Mouse (Mus musculus) ES-E14 (cell line): Measurements from ENCODE around the gene Zfp185. TPM values are rescaled to one million over a fixed set of nuclear protein-coding genes. Genes with fewer than 3 reads are reported as not detected.

Experiments used
- DNase-seq: peaks from one replicate; pipeline ENCODE4 v3.0.0-alpha.2; 2013; ENCODE audit warnings: low read depth, low spot score
- H3K27ac ChIP-seq: 2 replicates; pipeline ENCODE4 v1.5.1; 2012; ENCODE audit warnings: low read depth, mild to moderate bottlenecking, low read length, moderate library complexity, mixed read lengths; ENCODE audit not compliant: poor library complexity, insufficient read depth, severe bottlenecking
- H3K36me3 ChIP-seq: 2 replicates; pipeline ENCODE4 v1.6.1; 2012; ENCODE audit warnings: mild to moderate bottlenecking, low read length, moderate library complexity, mixed read lengths; ENCODE audit not compliant: control insufficient read depth, poor library complexity, insufficient read depth, severe bottlenecking
- H3K4me1 ChIP-seq, 2 experiments: fragments of 150-350 bp in 1 of 2; sonication (generic) in 1 of 2; 2 replicates each; pipeline ENCODE4 v1.6.1; 2012; ENCODE audit warnings: low read length in 2 of 2, mild to moderate bottlenecking in 1 of 2, mixed read lengths in 1 of 2; ENCODE audit not compliant: control insufficient read depth in 2 of 2, insufficient read depth in 2 of 2, poor library complexity in 1 of 2
- H3K4me3 ChIP-seq, 2 experiments: fragments of 150-350 bp in 1 of 2; sonication (generic) in 1 of 2; 2 replicates each; pipeline ENCODE4 v1.5.1; 2012; ENCODE audit warnings: low read length in 2 of 2, low read depth in 1 of 2, mild to moderate bottlenecking in 1 of 2, mixed read lengths in 1 of 2; ENCODE audit not compliant: insufficient read depth in 1 of 2, poor library complexity in 1 of 2, severe bottlenecking in 1 of 2
- H3K9ac ChIP-seq: 2 replicates; pipeline ENCODE4 v1.6.1; 2012; ENCODE audit warnings: low read depth, mild to moderate bottlenecking, low read length, mixed read lengths; ENCODE audit not compliant: poor library complexity, insufficient read depth, severe bottlenecking
- H3K9me3 ChIP-seq: fragments of 150-350 bp; sonication (generic); 2 replicates; pipeline ENCODE4 v1.6.1; 2012; ENCODE audit warnings: low read depth, mild to moderate bottlenecking, low read length; ENCODE audit not compliant: control insufficient read depth, insufficient read depth
- CHD2 ChIP-seq: IDR thresholded peaks from 2 replicates; pipeline ENCODE4 v1.6.1; 2014; ENCODE audit warnings: mild to moderate bottlenecking, low read depth, low read length, inconsistent platforms
- HCFC1 ChIP-seq: IDR thresholded peaks from 2 replicates; pipeline ENCODE4 v1.6.1; 2012; ENCODE audit warnings: low read length, inconsistent platforms, borderline replicate concordance; ENCODE audit not compliant: insufficient read depth
- MAFK ChIP-seq: IDR thresholded peaks from 2 replicates; pipeline ENCODE4 v1.6.1; 2014; ENCODE audit warnings: mild to moderate bottlenecking, low read depth, low read length, inconsistent platforms; ENCODE audit not compliant: insufficient read depth
- ZC3H11A ChIP-seq: IDR thresholded peaks from 2 replicates; pipeline ENCODE4 v1.6.1; 2012; ENCODE audit warnings: low read depth, mild to moderate bottlenecking, inconsistent platforms, low read length, borderline replicate concordance
- ZNF384 ChIP-seq: IDR thresholded peaks from 2 replicates; pipeline ENCODE4 v1.6.1; 2012; ENCODE audit warnings: low read depth, low read length, inconsistent platforms
- in situ Hi-C, 2 experiments: fragments of 600-800 bp; cut with MboI; formaldehyde crosslinking; loops; one replicate each; pipeline ENCODE4 v1.15.1; 2025; ENCODE audit warnings: low sequenced_read_pairs in 2 of 2, inconsistent platforms in 1 of 2; ENCODE audit not compliant: unreplicated experiment in 2 of 2
- total RNA-seq: library from RNA; depleted of rRNA; stranded (reverse); fragments of 300-350 nt; gene quantifications from 2 replicates; pipeline ENCODE4 v1.2.3, GENCODE M21; 2012

The Zfp185 gene
- total RNA-seq, 1 experiment, result 9.8 TPM

- no peak for DNase-seq
- Histone ChIP-seq H3K9ac (no peak overlapping the region), H3K27ac (no peak overlapping the region), H3K36me3 (no peaks in the 10 kb centered on the region), H3K9me3 (no peaks in the 10 kb centered on the region), H3K4me3 (no peak overlapping the region), H3K4me1 (no peaks in the 10 kb centered on the region)
- TF ChIP-seq MAFK (no peak), ZNF384 (no peak), ZC3H11A (no peak), HCFC1 (no peak), CHD2 (no peak)
- in situ Hi-C loops, result no loop called here
Observed at GRCm38 (mm10) chrX:72988431-72988830, 1.3 kb downstream of the Zfp185 start.

- in situ Hi-C loops, result no loop called here
Observed at GRCm38 (mm10) chrX:72990581-72990980, 3.4 kb downstream of the Zfp185 start.

GRCm38 (mm10) chrX:72992291-72992919 is 5.3 kb downstream of the Zfp185 start:
- DNase-seq, result no peak
- Histone ChIP-seq H3K4me1 (no peaks in the 10 kb centered on the region), H3K27ac (no peak overlapping the region), H3K4me3 (no peak overlapping the region), H3K36me3 (no peaks in the 10 kb centered on the region), H3K9me3 (no peaks in the 10 kb centered on the region), H3K9ac (no peak overlapping the region)
- no peak for TF ChIP-seq MAFK
- no peak for TF ChIP-seq ZC3H11A
- no peak for TF ChIP-seq CHD2
- no peak for TF ChIP-seq ZNF384
- TF ChIP-seq HCFC1, result no peak
- in situ Hi-C loops, result no loop called here

More at GRCm38 (mm10) chrX:72990581-72990980, 3.4 kb downstream of the Zfp185 start:
- DNase-seq, result no peak
- TF ChIP-seq HCFC1, result no peak
- no peak for TF ChIP-seq MAFK
- no peak for TF ChIP-seq ZC3H11A
- TF ChIP-seq CHD2, result no peak
- no peak for TF ChIP-seq ZNF384
- no peaks in the 10 kb centered on the region for H3K4me1 ChIP-seq
- H3K36me3 ChIP-seq, result no peaks in the 10 kb centered on the region
- no peak overlapping the region for H3K27ac ChIP-seq
- no peaks in the 10 kb centered on the region for H3K9me3 ChIP-seq
- no peak overlapping the region for H3K4me3 ChIP-seq
- H3K9ac ChIP-seq, result no peak overlapping the region

GRCm38 (mm10) chrX:72995542-72995941 is 8.4 kb downstream of the Zfp185 start:
- H3K4me3 ChIP-seq, result no peak overlapping the region
- H3K9ac ChIP-seq, result no peak overlapping the region
- H3K27ac ChIP-seq, result no peak overlapping the region
- in situ Hi-C loops, result no loop called here
- TF ChIP-seq CHD2, result no peak
- TF ChIP-seq ZC3H11A, result no peak
- no peak for TF ChIP-seq MAFK
- no peak for TF ChIP-seq ZNF384
- no peak for TF ChIP-seq HCFC1
- H3K4me1 ChIP-seq, result no peaks in the 10 kb centered on the region
- DNase-seq, result no peak
- H3K36me3 ChIP-seq, result no peaks in the 10 kb centered on the region
- H3K9me3 ChIP-seq, result no peaks in the 10 kb centered on the region

GRCm38 (mm10) chrX:73003110-73003509 is 16.0 kb downstream of the Zfp185 start:
- Histone ChIP-seq H3K4me1 (no peaks in the 10 kb centered on the region), H3K36me3 (no peaks in the 10 kb centered on the region; the same call in 1 of the 2 replicates), H3K9ac (no peak overlapping the region), H3K9me3 (no peaks in the 10 kb centered on the region), H3K27ac (no peak overlapping the region), H3K4me3 (no peak overlapping the region)
- TF ChIP-seq MAFK (no peak), CHD2 (no peak), ZC3H11A (no peak), HCFC1 (no peak), ZNF384 (no peak)
- DNase-seq, result no peak
- in situ Hi-C loops, result no loop called here
